Mouse (Mus musculus): ENCODE data around the gene Tgm5.
"Not testable (repeated sequence)": the region's sequence is repeated elsewhere in the genome, so short reads cannot be mapped to it uniquely, and the experiment has no call there.

Gene Tgm5

DNA sequence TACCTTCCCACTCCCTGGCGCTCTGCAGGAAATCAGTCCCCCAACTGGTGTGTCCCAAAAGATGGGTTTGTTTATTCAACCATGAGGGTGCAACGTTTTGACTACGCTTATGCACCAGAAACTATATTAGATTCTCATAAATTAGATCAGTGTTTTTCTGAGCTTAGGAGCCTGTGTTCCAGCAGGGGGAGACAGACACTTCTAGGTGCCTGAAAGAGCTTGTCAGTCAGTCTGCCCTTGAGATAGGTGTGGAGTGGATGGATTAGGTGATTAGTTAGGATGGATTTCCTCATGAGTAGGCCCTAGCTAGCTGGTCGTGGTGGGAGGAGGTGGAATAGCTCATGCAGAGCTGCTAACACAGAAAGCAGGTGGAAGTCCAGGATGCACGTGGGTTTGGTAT lies 44.5 kb downstream of the Tgm5 start:
- no peak for DNase-seq (ENCODE audit: extremely low read depth, low read depth)

DNA sequence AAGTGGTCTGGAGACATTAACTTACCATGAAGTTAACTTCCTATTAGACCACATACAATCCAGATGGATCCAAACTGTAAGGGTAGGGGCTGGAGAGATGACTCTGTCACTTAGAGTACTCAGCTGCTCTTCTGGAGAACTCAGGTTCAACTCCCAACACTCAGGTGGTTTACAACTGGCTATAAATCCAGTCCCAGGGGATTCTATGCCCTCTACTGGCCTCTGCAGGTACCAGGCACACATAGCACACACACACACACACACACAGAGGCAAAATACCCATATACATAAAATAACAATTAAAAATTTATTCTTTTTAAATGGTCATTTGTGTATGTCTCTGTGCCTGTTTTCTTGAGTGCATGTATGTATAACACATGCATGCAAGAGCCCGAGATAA lies 46.3 kb downstream of the Tgm5 start:
- DNase-seq (ENCODE audit: extremely low read depth, low read depth): no peak

DNA sequence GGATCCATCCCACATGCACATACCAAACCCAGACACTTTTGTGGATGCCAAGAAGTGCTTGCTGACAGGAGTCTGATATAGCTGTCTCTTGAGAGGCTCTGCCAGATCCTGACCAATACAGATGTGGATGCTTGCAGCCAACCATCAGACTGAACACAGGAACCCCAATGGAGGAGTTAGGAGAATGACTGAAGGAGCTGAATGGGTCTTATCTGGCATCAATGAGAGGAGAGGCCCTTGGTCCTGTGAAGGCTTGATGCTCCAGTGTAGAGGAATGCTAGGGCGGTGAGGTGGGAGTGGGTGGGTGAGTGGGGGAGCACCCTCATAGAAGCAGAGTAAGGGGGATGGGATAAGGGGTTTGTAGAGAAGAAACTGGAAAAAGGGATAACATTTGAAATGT lies 46.8 kb downstream of the Tgm5 start:
- not testable (repeated sequence) for DNase-seq (ENCODE audit: extremely low read depth, low read depth)

DNA sequence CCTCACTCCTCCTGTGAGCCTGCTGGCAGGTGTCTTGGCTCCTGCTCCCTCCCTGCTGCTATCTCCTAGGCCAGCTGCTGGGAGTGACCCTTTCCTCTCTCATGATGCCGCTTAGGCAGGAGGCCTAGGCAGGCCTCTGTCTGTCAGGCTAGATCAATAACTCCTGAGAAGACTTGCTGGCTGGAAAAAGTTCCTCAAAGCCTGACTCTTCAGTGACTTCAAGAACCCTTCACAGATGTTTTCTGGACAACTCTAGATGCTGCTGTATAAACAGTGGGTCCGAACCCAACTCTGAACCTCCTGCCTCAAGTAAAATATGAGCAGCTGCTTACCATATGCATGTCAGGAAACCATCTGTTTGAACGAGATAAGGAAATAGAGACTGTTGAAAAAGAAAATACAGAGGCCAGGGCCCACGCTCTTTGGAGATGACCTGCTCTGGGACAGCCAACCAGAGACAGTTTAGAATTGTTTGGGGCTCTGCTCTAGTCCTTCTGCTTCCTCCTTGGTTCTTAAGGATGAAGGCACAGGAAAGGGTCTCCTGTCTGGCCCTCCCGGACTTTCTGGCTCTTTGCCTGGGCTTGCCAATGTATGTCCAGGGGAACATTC lies 48.8 kb downstream of the Tgm5 start, which contains the start of gene Epb42:
Gene Epb42 (minus strand): TSS at position 340 of the 609 bp plus-strand sequence.
- peak; percentile 85 for DNase-seq (ENCODE audit: extremely low read depth, low read depth)

DNA sequence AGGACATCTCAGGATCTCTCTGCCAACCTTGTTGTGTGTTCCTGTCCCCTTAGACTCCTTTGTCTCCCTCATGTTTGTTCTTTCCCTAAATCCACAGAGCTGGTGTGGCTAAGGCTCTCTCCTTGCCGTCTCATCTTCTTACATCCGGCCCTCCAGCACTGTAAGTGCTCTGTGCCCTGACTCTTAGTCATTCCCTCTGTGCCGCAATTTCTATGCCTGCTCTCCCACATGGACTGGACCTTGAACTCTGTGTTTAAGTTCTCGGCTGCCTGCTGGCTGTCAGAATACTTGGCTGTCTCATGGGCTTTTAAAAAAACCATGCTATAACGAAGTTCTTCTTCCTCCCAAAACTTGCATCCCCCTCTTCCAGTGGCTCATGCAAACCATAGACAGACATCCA lies 62.7 kb downstream of the Tgm5 start:
- no peak for DNase-seq (ENCODE audit: extremely low read depth, low read depth)

DNA sequence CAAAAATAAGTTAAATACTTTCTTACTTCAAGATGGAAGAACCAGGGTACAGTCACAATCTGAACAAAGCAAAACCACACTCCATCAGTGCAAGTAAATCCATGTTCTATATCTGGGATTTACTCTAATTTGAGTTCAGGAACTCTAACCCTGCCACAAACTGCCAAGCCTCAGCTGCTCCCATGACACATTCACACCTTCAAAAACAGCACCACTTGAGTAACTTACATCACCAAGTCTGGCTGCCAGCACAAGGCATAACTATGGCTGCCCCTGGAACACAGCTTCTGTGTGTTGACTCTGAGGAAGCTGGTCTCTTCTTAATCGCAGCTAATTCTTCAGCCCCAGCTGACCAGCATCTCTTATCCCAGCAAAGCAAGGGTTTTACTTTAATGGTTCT lies 68.5 kb downstream of the Tgm5 start:
- DNase-seq (ENCODE audit: extremely low read depth, low read depth): no peak

DNA sequence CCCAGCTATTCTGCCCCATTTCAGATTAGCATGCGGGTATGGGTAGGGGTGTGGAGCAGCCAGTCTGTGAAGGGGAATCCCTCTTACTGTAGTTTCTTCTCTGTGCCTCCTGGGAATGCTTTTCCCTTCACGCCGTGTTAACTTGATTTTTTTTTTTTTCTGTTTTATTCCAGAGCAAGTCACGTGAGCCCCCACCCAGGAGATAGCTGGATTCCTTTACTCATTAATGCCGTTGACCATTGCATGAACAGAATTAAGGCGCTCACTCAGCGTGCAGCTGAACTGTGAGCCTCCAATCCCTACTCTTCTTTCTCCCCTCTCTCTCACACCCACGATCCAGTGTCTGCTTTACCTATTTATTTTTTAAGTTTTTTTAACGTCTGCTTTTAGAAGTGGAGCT lies 69.4 kb downstream of the Tgm5 start:
- DNase-seq (ENCODE audit: extremely low read depth, low read depth): no peak

DNA sequence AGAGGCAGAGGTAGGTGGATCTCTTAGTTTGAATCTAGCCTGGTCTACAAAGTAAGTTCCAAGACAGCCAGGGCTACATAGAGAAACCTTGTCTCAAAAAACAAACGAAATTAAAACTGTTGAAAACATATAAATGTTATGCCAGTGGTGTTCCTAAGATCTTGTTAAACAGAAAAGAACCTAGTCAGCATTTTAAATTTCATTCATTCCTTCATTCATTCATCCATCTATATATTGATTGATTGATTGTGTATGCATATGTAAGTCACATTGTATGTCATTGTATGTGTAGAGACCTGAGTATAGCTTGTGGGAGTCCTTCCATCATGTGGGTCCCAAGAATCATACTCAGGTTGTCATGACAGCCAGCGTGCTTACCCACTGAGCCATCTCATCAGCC lies 70.1 kb downstream of the Tgm5 start:
- no peak for DNase-seq (ENCODE audit: extremely low read depth, low read depth)

DNA sequence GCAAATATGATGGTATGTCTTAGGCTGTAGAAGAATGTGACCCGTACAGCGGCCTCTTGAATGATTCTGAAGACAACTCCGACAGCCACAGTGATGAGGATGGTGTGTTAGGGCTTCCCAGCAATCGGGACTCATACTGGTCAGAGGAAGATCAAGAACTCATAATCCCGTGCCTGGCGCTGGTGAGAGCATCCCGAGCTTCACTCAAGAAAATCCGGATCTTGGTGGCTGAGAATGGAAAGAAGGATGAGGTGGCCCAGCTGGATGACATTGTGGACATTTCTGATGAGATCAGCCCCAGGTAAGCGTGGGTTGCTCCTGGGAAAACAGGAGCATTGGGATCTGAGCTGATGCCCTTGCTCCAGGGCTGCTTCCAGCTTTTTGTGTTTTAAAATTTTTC lies 73.0 kb downstream of the Tgm5 start:
- no peak for DNase-seq (ENCODE audit: extremely low read depth, low read depth)

DNA sequence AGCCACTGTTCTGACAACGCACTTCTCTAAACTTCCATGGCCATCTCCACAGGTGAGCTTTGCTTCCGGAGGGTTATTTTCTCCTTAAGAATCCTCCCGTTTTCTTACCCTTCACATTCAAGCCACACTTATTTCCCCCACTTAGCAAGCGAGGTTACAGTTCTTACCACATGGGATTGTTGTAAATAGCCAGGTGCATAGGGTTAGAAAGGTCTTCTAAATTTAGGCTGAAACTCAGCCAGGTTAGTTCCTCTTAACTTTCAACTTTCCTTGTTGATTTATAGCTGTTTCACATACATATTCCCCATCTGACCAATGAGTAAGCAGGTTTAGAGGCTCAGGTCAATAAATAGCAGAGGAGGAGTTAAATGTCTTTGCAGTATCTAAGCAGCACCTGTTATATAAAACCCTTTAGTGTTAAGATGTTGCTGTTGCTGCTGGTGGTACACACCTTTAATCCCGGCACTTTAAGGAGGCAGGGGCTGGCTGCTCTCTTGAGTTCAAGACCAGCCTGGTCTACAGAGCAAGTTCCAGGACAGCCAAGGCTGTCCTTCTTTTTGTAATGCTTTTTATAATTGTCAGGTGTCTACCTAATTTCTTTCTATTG lies 76.5 kb downstream of the Tgm5 start:
- no peak for DNase-seq (ENCODE audit: extremely low read depth, low read depth)

DNA sequence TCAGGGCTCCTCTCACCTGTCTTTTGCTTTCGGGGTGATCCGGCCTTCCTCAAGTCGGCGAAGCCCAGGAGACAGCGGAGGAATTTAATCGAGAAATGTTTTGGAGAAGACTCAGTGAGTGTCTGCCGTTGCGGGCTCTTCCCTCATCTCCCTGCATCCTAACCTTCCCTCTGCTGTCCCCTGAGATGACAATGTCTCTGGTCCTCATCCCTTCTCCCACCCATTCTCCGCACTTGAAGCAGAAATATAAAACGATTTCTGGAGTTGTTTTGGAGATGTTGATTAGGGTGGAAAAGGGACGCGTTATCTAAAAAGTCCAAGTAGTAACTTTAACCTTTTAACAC lies 77.0 kb downstream of the Tgm5 start:
- DNase-seq (ENCODE audit: extremely low read depth, low read depth): no peak

DNA sequence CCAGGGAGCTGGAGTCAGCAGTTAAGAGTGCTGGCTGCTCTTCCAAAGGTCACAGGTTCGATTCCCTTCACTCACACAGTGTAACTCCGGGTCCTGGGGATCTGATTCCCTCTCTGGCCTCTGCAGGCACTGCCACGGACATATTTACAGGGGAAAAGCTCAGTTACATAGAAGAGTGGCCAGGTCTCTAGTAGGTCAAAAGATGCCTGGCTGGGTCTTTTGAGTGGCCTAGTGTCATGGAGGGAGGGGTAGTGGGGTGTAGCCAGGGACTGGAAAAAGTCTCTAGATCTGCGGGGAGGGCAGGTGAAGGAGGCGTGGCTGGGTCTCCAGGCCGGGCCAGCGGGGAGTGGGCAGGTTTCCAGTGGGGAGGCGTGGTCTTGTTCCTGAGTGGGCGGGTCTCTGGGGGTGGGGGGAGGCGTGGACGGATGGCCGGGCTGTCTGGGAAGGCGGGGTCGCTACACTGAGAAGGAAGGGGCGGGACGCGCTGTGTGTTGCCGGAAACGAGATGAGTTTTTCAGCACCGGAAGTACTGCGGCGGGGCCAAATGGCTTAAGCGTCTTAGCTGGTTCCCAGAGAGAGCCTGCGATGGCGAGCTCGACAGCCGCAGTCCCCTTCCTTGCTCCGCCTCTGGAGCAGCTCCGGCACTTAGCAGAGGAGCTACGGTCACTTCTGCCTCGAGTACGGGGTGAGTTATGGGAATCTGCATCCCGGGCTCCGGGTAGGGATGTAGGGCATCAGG lies 77.5 kb downstream of the Tgm5 start, which contains the start of gene Ccndbp1:
Gene Ccndbp1 (plus strand): TSS at position 479 of the 739 bp plus-strand sequence.
- peak; percentile 79 for DNase-seq (ENCODE audit: extremely low read depth, low read depth)

DNA sequence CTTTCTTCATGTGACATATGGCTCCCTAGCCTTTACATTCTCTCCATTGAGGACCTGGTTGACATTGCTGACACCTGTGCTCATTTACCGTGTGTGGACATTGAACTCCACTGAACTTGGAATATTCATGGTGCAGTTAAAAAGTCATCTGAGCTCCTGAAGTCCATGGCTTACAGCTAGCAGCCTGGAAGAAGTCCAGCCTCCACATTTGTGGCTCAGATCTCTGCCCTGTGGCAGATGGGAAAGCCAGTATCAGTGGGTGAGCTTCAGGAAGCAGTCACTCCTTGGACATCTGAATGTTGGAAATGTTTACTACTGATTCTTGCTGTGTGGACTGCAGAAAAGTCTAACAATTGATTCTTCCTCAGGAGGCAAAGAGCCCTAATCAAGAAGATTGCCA lies 78.7 kb downstream of the Tgm5 start:
- no peak for DNase-seq (ENCODE audit: extremely low read depth, low read depth)

DNA sequence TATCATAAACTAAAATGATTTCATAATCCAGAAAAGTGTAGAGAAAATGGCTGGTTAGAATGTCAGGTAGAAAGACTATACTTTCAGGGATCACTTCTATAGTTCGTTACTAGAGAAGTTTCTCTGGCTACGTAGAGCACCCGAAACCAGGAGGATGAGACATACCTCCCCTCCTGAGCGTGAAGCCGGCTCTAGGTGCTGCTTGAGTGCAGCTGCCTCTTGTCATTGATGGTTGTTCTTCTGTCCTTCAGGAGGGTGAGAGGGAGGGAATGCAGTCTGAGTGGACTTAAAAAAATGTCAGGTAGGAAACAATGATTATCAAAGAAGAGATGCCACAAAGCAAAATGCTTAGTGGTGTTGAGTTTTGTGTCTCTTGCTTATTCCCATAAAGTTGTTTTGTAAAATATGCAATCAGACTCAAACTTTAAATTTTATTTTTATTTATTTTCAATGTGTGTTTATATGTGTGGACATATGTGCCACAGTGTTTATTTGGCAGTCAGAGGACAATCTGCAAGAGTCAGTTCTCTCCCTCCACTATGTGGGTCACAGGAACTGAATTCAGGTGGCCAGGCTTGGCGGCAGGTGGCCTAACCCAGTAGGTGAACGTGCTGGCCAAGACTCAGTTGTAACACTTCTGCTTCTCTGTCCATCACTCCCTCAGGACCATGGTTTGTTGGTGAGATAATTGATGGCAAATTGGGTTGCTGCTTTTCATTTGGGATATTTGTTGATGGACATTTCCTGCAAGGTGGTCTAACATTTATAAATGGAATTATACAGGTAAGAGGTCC lies 81.4 kb downstream of the Tgm5 start:
- DNase-seq (ENCODE audit: extremely low read depth, low read depth): no peak

DNA sequence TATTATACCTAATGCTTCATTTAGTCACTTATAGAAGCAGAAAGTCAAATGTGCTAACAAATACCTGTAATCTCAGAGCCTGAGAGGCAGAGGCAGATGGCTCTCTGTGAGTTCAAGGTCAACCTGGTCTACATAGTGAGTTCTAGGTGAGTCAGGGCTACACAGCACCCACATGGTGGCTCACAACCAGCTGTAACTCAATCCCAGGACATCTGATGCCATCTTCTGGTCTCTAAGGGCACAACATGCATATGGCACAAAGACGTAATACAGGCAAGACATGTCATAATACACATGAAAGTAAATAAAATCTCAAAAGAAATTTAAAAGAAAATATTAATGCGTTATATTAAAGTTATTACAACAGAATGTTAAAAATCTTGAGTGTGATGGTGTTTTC lies 82.1 kb downstream of the Tgm5 start:
- no peak for DNase-seq (ENCODE audit: extremely low read depth, low read depth)

DNA sequence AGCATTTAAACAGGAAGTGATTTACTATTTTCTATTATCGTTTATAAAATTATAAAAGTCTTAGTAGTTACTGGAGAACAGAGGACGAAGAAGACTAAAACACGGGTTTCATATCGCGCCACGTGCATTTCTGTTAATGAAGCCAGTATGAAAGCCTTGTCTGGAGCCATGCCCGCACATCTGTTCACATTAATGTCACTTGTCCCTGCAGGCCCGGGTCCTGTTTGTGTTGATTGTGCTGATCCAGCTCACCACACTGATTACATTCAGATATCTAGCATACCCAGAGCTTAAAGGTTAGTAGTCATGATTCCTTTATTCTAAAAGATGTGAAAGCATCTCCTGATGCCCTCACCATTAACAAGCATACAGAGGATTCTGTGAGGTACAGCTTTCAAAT lies 86.8 kb downstream of the Tgm5 start:
- no peak for DNase-seq (ENCODE audit: extremely low read depth, low read depth)

DNA sequence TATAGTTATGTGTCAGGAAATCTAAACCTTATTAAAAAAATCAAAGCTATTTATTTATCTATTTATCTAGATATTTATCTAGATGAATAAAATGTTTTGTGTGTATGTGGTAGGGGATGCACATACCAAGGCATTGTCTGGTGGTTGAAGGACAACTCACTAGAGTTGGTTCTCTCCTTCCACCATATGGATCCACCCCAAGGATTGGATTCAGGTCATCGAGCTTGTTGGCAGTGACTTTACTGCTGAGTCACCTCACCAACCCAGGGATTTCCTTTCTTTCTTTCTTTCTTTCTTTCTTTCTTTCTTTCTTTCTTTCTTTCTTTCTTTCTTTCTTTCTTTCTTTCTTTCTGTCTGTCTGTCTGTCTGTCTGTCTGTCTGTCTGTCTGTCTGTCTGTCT lies 89.0 kb downstream of the Tgm5 start:
- not testable (repeated sequence) for DNase-seq (ENCODE audit: extremely low read depth, low read depth)
